Mouse (Mus musculus) spleen, postnatal 14 days (tissue): ENCODE measurements around the gene Ccdc124.
"Not testable (repeated sequence)": the region's sequence is repeated elsewhere in the genome, so short reads cannot be mapped to it uniquely, and the experiment has no call there.

Experiments used
- DNase-seq, 2 experiments: peaks; one replicate each; pipeline ENCODE4 v3.0.0; 2021 to 2022; ENCODE audit warnings: low spot score in 2 of 2

The Ccdc124 gene

GRCm38 (mm10) chr8:70895571-70896259 lies 22.0 kb upstream of the Ccdc124 start:
- not testable (repeated sequence) for DNase-seq

- no peak for DNase-seq
These were observed 21.2 kb upstream of the Ccdc124 start for GRCm38 (mm10) chr8:70894771-70895545.

DNA sequence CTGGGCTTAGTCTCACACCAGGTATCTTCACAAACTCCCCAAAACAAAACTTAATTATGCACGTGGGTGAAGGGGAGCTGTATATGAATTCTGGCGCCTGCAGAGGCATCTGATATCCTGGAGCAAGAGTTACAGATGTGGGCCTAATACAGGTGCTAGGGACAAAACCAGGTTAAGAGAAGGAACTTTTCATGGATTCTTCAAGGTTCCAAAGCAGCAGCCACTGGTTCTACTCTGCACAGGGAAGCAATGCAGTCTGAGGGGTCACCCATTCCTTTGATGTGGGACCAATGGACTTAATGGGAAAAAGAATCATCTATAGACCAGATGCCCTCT lies 20.6 kb upstream of the Ccdc124 start:
- DNase-seq: no peak

GRCm38 (mm10) chr8:70893656-70894384 lies 20.1 kb upstream of the Ccdc124 start:
- DNase-seq: peak; percentile 51 to 74

DNA sequence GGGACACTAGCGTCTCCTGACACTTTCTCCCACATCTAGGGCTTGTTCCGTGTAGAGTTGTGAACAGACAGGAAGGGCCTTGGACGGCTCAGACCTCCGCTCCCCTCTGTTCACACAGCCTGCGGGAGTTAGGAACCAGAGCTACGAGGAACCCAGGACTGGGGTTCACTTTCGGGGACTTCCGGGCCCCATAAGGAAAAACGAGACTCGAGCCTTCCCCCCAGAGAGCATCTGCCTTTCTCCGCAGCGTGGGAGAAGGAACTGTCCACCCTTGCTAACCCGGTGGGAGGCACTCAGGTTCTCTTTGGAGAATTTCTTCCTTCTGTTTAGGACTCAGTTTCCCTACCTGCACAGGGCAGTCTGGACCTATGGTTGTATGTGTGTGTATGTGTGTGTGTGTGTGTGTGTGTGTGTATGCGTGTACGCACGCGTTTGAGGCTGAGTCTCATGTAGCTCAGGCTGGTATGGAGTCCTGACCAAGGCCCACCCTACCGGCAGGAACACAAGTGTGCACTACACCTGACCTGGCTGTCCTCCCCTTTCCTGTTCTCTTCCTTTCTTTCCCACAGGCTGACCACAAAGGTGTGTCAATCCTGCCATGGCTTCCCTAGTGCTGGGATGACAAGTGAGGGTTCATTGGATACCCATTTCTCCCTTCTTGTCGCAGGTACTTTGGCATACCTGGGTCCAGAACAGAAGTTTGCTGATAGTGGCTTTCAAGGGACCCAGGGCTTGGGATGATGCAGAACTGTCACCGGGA lies 19.3 kb upstream of the Ccdc124 start:
- DNase-seq: no peak

DNA sequence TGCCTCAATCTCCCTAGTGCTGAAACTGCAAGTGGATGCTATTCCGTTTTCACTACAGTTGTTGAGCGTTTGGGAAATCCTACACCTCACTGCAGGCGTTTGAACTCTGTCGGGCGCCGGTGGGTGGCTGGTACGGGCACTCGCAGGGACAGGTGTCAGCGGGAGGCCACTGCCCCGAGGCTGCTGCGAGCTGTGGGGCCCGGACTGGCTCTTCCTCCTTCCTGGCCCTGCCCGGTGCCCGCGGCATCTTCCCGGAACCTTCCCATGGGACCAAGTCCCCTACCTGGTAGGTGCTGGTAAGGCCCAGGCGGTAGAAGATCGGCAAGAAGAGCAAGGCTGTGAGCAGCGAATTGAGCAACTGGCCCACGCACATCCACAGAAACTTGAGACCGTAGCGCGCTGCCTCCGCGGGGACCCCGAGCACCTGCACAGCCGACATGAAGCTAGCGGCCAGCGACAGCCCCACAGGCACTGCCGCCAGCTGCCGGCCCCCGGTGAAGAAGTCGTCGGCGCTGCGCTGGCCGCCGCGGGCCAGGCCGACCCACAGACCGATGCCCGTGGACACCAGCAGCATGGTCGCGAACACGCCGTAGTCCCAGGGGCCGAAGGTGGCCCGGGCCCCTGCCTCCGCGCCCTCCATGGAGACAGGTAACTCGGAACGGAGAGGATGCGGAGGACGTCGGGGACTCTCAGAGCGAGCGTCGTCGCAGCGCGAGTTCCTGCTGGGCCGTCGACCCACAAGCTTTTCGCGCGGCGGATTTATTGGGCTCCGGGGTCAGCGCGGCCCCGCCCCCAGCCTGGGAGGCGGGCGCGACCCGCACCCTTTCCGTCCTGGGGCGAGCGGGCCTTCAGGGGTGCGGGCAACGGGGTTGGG lies 18.5 kb upstream of the Ccdc124 start, which contains the start of gene Slc5a5:
TSS of gene Slc5a5 (minus strand) at position 736 of the 874 bp plus-strand sequence.
- no peak for DNase-seq

DNA sequence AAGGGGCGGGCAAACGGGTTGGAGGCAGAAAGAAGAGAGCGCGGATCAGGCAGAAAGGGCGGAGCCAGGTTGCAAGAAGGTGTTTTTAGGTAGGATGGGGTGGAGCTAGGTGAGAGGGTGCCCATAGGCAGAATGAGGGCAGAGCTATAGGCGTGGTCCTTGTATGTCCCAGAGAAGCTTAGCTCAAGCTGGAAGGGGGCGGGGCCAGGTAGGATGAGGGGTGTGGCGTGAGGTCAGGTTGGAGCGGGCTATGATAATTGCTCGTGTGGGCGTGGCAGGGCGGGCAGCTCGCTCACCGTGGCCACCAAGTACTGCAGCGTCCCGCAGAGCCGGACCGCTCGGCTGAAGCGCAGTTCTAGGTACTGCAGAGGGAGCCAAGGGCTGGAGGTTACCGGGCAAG lies 17.6 kb upstream of the Ccdc124 start:
- no peak for DNase-seq

GRCm38 (mm10) chr8:70890656-70891055 lies 16.9 kb upstream of the Ccdc124 start:
- no peak for DNase-seq

DNA sequence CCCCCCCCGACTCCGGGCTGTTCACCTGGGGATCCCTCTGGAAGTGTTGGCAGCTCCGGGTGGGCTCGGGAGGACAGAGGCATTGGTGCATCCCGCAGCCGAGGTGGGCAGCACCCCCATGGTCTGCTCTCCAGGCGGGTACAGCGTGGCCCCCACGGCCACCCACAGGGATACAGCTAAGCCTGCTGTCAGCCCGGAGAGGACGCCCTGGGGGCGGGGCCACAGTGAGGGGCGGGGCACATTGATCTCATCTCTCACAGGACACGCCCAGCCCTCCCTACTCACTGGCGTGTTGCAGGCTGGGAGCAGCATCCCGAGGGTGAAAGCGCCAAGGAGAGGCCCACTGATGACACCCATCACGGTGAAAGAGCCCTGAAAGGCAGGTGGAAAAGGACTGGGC lies 13.9 kb upstream of the Ccdc124 start:
- no peak for DNase-seq

DNA sequence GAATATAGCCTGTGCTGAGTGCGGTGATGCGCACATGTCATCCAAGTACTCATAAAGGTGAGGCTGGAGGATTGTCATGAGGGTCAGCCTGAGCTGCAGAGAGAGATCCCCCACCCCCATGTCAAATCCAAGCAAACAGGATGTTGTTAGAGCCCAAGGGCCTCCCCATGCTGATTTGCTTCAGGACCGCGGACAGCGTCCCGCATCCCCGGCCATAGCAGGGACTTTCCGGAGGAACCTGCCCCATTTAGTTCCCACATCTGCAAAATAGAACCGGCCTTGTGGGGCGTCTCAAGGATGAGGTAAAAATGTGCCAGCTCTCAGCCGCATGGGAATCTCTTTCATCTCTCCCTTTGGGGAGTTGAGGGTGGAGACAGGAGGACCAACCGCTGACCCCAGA lies 11.9 kb upstream of the Ccdc124 start:
- DNase-seq: peak in 1 of 2 experiments; percentile 41

DNA sequence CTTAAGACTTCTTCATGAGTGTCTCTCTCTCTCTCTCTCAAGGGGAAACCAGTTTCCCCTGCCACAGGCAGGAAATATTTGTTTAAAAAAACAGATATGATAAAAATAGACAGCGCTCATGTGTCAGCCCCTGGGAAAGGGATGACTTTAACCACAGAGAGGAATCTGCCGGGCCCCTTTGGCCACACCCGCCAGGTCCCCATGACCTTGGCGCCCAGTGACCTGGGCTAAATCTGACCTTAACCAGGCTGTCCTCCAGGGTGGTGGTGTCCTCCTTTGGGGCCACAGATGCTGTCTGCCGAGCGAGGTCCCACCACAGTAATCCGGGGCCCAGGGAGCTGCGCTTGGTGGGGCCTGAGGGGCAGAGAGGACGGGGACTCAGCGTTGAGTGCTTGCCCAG lies 10.9 kb upstream of the Ccdc124 start:
- DNase-seq: no peak

GRCm38 (mm10) chr8:70884186-70884585 lies 10.5 kb upstream of the Ccdc124 start:
- DNase-seq: no peak

- no peak for DNase-seq
These were observed 6.8 kb upstream of the Ccdc124 start for GRCm38 (mm10) chr8:70880546-70880945.

GRCm38 (mm10) chr8:70880126-70880525 lies 6.4 kb upstream of the Ccdc124 start:
- no peak for DNase-seq

DNA sequence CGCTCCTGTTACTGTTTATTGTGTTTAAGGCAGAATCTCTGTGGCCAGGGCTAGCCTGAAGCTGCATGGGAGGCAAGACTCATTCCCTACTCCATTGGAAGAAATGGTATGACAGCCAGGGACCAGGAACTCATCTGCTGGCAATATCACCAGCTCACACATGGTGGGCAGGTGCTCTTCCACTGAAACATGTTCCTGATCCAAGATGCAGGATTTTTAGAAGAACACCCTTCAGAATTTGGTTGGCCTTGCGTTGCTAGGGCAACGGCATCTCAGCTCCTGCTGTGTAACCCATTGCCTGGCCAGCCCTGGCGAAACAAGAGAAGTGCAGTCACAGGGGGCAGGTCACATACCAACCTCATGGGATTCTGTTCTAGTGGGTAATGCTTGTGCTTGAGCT lies 5.8 kb upstream of the Ccdc124 start:
- no peak for DNase-seq

DNA sequence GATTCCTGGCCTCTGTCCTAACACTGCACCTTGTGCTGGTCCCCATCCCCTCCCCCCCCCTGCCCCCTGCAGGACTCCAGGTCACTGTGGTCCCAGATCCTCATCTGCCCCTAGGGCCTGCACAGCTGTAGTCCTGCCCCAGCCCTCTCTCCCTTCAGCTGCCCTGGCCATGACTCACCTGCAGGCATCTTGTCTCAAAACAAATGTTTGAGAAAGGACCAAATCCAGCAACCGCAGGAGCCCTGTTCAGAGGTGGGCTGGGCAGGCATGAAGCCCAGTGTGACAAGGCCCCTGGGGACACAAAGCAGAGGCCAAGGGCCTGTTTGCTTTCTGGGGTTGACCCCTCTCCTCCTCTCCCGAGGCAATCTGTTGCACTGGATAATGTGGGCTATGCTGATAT lies 4.4 kb upstream of the Ccdc124 start:
- DNase-seq: no peak

DNA sequence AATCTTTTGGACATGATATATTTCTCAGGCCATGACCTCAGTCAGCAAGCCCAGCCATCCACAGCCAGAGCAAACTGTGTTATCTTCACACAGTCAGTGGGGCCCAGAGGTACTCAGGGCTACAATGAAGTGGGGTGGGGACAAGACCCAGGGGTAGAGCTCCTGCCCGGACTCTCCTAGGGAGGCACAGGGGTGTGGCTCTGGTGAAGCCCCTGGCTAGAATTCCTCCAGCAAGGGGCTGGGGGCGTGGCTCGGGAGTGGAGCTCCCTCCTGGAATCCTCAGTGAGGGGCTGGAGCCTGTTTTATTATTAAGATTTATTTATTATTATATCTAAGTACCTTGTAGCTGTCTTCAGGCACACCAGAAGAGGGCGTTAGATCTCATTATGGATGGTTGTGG lies 2.6 kb upstream of the Ccdc124 start:
- no peak for DNase-seq

GRCm38 (mm10) chr8:70874441-70874840 lies 706 bp upstream of the Ccdc124 start:
- no peak for DNase-seq

- no peak for DNase-seq
These were observed 932 bp downstream of the Ccdc124 start for GRCm38 (mm10) chr8:70872643-70873363.

DNA sequence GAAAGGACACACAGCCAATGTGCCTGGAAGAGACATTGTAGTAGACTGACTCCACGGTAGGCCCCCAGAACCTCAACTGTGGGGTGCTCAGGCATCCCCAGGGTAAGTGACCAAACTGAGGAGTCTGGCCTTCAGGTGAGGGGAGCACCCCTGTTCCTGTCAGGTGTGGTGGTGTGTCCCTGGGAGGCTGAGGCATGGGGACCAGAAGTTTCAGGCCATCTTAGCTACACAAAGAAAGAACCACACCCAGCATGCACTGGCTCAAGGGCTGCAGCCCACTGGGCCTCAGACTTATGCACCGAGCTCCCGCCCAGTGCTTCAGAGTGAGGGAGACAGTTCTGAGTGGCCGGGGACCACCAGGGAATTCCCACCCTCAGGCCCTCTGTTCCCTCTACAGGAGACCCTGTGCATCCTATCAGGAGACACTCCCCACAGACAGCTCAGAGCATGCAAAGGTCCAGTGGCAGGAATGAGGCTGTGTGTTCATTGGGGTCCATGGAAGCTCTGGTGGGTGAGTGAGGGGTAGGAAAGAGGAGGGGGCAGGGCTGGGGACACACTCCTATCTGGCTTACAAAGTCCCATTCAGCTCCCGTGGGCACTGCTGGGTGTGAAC lies 2.4 kb downstream of the Ccdc124 start:
- no peak for DNase-seq
